Mouse (Mus musculus): ENCODE results near the gene Cisd3. TPM values are rescaled to one million over a fixed set of nuclear protein-coding genes. Genes with fewer than 3 reads are reported as not detected.
"Not testable (repeated sequence)": the region's sequence is repeated elsewhere in the genome, so short reads cannot be mapped to it uniquely, and the experiment has no call there.

The Cisd3 gene
- polyA plus RNA-seq (2012; rRNA removed), result 318 and 359 TPM in 2 replicates

- WGBS, result under 1% methylated on average over 43 of the region's 43 CpGs
- DNase-seq (ENCODE audit: low read depth, low spot score), result no peak
Measured at GRCm38 (mm10) chr11:97685613-97686321, at the start of gene Cisd3. Cisd3 (plus strand) TSS chr11:97685826.

GRCm38 (mm10) chr11:97641668-97642067 is 44.0 kb upstream of the Cisd3 start:
- DNase-seq (ENCODE audit: low read depth, low spot score), result no peak
- 51% methylated on average over 8 of the region's 8 CpGs for WGBS

GRCm38 (mm10) chr11:97642746-97643145 is 42.9 kb upstream of the Cisd3 start:
- no peak for DNase-seq (ENCODE audit: low read depth, low spot score)
- 49% methylated on average over 2 of the region's 2 CpGs for WGBS

DNA sequence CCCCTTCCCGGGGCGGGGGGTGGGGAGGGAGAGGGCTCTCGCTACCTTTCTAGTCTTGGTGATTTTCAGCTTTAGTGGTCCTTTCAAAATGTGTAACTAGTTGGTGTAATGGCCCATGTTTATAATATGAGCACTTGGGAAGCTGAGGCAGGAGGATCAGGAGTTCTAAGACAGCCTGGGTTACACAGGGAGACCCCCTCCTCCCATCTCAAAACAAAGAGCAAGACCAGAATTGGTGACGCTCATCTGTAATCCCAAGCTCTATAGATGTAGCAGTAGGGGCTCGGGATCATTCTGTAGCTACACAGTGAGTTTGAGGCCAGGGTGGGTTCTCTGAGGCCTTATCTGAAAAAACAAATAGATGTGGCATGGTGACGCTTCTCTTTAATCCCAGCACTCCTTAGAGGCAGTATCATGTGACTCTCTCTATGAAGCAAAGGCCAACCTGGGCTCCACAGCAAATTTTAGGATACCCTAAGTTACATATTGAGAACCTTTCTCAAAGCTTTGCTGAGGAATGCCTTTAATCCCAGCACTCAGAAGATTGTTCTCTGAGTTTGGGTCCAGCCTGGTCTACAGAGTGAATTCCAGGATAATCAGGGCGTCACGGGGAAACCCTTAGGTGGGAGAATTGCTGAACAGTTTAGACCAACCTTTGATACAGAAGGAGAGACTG is 42.1 kb upstream of the Cisd3 start:
- 62% methylated on average over 8 of the region's 8 CpGs for WGBS
- no peak for DNase-seq (ENCODE audit: low read depth, low spot score)

GRCm38 (mm10) chr11:97644834-97645233 is 40.8 kb upstream of the Cisd3 start:
- DNase-seq (ENCODE audit: low read depth, low spot score), result peak; percentile 46
- 3% methylated on average over 6 of the region's 6 CpGs for WGBS

DNA sequence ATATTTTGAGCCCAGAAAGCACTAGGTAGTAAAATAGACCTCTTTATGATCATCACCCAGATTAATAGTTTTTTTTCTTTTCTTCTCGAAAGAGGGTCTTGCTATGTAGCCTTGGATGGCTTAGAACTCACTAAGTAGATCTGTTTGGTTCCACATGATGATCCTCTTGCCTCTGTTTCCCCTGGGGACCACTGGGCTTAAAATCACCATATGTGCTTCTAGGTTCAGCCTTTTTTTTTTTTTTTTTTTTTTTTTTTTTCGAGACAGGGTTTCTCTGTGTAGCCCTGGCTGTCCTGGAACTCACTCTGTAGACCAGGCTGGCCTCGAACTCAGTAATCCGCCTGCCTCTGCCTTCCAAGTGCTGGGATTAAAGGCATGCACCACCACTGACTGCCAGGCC is 37.1 kb upstream of the Cisd3 start:
- not testable (repeated sequence) for DNase-seq (ENCODE audit: low read depth, low spot score)
- WGBS, result 76% methylated on average over 4 of the region's 4 CpGs

GRCm38 (mm10) chr11:97650341-97650740 is 35.3 kb upstream of the Cisd3 start:
- DNase-seq (ENCODE audit: low read depth, low spot score), result no peak
- WGBS, result 47% methylated on average over 5 of the region's 5 CpGs

GRCm38 (mm10) chr11:97653376-97653775 is 32.2 kb upstream of the Cisd3 start:
- not testable (repeated sequence) for DNase-seq (ENCODE audit: low read depth, low spot score)
- 73% methylated on average over 11 of the region's 11 CpGs for WGBS

DNA sequence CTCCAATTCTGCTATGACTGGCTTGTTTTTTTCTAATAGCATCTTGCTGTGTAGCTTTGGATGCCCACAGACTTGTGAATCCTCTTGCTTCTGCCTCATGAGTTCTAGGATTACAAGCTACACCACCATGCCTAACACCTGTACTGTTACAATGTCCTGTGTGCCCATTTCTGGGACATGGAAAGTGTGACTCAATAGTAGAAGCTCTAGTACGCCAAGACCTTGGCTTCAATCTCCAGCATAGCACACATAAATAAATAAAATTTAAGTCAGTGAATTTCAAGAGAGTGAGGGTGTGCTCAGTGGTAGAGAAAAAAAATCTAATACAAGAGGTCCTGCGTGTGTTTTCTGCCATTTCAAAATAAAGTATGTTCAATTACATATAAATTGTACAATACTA is 31.4 kb upstream of the Cisd3 start:
- WGBS, result 89% methylated on average over 2 of the region's 2 CpGs
- no peak for DNase-seq (ENCODE audit: low read depth, low spot score)

GRCm38 (mm10) chr11:97656269-97656971 is 29.2 kb upstream of the Cisd3 start:
- WGBS, result 80% methylated on average over 14 of the region's 14 CpGs
- DNase-seq (ENCODE audit: low read depth, low spot score), result no peak

GRCm38 (mm10) chr11:97657184-97657945 is 28.3 kb upstream of the Cisd3 start:
- no peak for DNase-seq (ENCODE audit: low read depth, low spot score)
- 61% methylated on average over 5 of the region's 6 CpGs for WGBS

DNA sequence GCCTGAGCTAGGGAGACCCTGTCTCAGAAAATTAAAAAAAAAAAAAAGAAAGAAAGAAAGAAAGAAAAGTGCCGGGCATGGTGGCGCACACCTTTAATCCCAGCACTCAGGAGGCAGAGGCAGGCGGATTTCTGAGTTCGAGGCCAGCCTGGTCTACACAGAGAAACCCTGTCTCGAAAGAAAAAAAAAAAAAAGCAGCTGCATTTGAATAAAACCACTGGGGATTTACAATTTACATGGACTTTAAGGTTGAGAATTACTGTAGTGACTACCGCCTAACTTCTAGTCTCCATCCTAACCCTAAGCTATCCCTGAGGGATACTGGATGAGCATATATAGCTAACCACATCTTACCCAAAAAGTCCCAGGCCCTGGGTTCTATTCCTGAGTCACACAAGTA is 27.7 kb upstream of the Cisd3 start:
- not testable (repeated sequence) for DNase-seq (ENCODE audit: low read depth, low spot score)
- 80% methylated on average over 6 of the region's 6 CpGs for WGBS

GRCm38 (mm10) chr11:97658751-97659266 is 26.8 kb upstream of the Cisd3 start:
- WGBS, result 42% methylated on average over 11 of the region's 11 CpGs
- peak; percentile 25 for DNase-seq (ENCODE audit: low read depth, low spot score)

- peak; percentile 14 for DNase-seq (ENCODE audit: low read depth, low spot score)
Measured at GRCm38 (mm10) chr11:97659267-97659989, 26.2 kb upstream of the Cisd3 start.

DNA sequence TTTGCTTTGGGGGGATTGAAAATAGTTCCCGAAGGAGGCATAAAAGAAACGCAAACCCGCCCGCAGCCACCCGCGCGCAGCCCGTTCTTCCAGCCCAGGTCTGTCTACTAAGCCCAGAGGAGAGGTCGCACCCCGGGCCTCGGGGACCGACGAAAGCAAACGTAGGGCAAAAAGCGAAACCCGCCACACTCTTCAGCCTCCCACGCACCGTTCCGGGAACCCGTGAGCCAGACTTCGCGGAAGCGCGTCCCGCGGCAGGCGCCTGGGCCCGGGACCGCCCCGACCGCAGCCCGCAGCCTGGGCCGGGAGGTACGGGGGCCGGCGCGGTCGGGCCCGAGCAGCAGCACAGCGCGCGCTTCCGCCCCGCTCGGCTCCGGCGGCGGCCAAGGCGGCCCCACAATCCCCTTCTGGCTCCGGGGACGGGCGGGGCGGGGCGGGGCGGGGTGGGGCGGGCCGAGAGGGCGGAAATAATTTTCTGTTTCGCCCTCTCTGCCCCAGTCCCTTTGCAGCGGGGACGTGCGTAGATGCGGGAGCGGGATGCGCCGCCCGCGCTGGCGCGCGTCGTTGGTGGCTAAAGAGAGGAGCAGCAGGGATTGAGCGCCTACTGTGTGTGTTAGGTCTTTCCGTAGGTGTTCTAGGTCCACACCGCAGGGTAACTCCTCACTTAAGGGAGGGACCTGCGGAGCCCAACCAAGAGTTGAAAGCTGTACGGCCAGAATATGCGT is 25.5 kb upstream of the Cisd3 start:
- DNase-seq (ENCODE audit: low read depth, low spot score), result peak; percentile 28
- under 1% methylated on average over 78 of the region's 78 CpGs for WGBS

More at GRCm38 (mm10) chr11:97659267-97659989, 26.2 kb upstream of the Cisd3 start:
- 4% methylated on average over 13 of the region's 13 CpGs for WGBS

GRCm38 (mm10) chr11:97660734-97661647 is 24.6 kb upstream of the Cisd3 start:
- peak; percentile 18 for DNase-seq (ENCODE audit: low read depth, low spot score)
- 7% methylated on average over 27 of the region's 27 CpGs for WGBS

- WGBS, result under 1% methylated on average over 20 of the region's 20 CpGs
Measured at GRCm38 (mm10) chr11:97661648-97662133, 23.9 kb upstream of the Cisd3 start.

More at GRCm38 (mm10) chr11:97661648-97662133, 23.9 kb upstream of the Cisd3 start:
- DNase-seq (ENCODE audit: low read depth, low spot score), result peak; percentile 46

Measured in large intestine, adult 2 months (tissue).